Mouse (Mus musculus): ENCODE results near the gene Tsc22d1.

- TF ChIP-seq POLR2A (IDR thresholded peaks at IDR 0.05; ENCODE audit: extremely low read depth, insufficient read depth, low read length): no peak
- no peak for TF ChIP-seq CTCF (IDR thresholded peaks at IDR 0.05; ENCODE audit: low read depth, low read length)
Observed at GRCm38 (mm10) chr14:76495022-76495421, 80.3 kb downstream of the Tsc22d1 start.

Measured in liver, adult 2 months (tissue).